Mouse (Mus musculus) lung, postnatal 0 days (tissue): ENCODE results near the gene Calcrl. TPM values are rescaled to one million over a fixed set of nuclear protein-coding genes. Genes with fewer than 3 reads are reported as not detected.

ENCODE experiments used
- ATAC-seq: fragments of 200-750 bp; cut with Nextera tagmentation; 2 replicates; pipeline ENCODE4 v1.8.0; 2017; ENCODE audit warnings: moderate library complexity
- DNase-seq: peaks from one replicate; pipeline ENCODE4 v3.0.0-alpha.2; 2016; ENCODE audit warnings: low spot score
- H3K27ac ChIP-seq: fragments of 300-500 bp; sonication (generic); 2 replicates; pipeline ENCODE4 v1.5.1; 2014; ENCODE audit warnings: antibody characterized with exemption, mild to moderate bottlenecking, low read length, mixed read lengths
- H3K27me3 ChIP-seq: fragments of 300-500 bp; sonication (generic); replicated peaks from 2 replicates; pipeline ENCODE4 v1.6.1; 2014; ENCODE audit warnings: low read length, mixed read lengths; ENCODE audit not compliant: insufficient read depth
- H3K36me3 ChIP-seq: fragments of 300-500 bp; sonication (generic); 2 replicates; pipeline ENCODE4 v1.6.1; 2014; ENCODE audit warnings: low read length, mixed read lengths; ENCODE audit not compliant: insufficient read depth
- H3K4me1 ChIP-seq: fragments of 300-500 bp; sonication (generic); 2 replicates; pipeline ENCODE4 v1.6.1; 2014; ENCODE audit warnings: antibody characterized with exemption, low read depth, low read length, mixed read lengths; ENCODE audit not compliant: insufficient read depth
- H3K4me2 ChIP-seq: fragments of 300-500 bp; sonication (generic); replicated peaks from 2 replicates; pipeline ENCODE4 v1.6.1; 2014; ENCODE audit warnings: low read depth, mild to moderate bottlenecking, low read length, moderate library complexity, mixed read lengths
- H3K4me3 ChIP-seq: fragments of 300-500 bp; sonication (generic); 2 replicates; pipeline ENCODE4 v1.5.1; 2014; ENCODE audit warnings: low read depth, low read length
- H3K9ac ChIP-seq: fragments of 300-500 bp; sonication (generic); replicated peaks from 2 replicates; pipeline ENCODE4 v1.6.1; 2014; ENCODE audit warnings: low read depth, mild to moderate bottlenecking
- H3K9me3 ChIP-seq: fragments of 300-500 bp; sonication (generic); 2 replicates; pipeline ENCODE4 v1.6.1; 2016; ENCODE audit warnings: low read length, mixed read lengths
- CTCF ChIP-seq: IDR thresholded peaks from 2 replicates; pipeline ENCODE4 v1.5.1; 2016; ENCODE audit warnings: antibody characterized with exemption, mild to moderate bottlenecking
- EP300 ChIP-seq: IDR thresholded peaks from 2 replicates; pipeline ENCODE4 v1.6.1; 2016; ENCODE audit warnings: antibody characterized with exemption, mild to moderate bottlenecking, control low read depth
- WGBS: fragments of 180-500 bp; shearing (Covaris S2); extraction: QIAGEN DNeasy Blood & Tissue Kit; methylation state at CpG from one replicate; pipeline ENCODE4 v1.1.7; 2014; 5-methylcytosine and 5-hydroxymethylcytosine counted together
- polyA plus RNA-seq: library from polyadenylated mRNA; unstranded; fragments of >200 nt; fragmentation: Nextera tagmentation; extraction: Ambion mirVana; gene quantifications from 2 replicates; pipeline ENCODE4 v1.2.1, GENCODE M21; 2015

Calcrl gene
- polyA plus RNA-seq, 1 experiment from 2014 or later = 347 TPM

DNA sequence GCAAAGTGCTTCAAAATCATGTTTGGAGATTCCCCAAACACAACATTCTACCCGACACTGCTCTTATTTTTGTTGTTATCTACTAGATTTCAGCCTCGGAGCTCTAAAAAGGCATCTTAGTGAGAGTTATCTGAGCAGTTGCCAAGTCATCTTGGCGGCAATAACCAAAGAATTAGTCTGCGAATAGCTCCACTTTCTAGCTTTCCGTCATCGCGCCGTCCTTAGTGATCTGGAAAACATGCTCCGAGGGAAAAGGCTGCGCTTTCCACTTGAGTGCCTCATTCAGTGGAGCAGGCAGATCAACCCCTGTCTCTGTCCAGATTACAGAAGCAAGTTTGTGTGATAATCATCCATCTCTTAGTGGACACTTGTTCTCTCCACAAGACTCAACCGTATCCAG is 44.4 kb downstream of the Calcrl start:
- DNase-seq (no peak), ATAC-seq (no peak)
- Histone ChIP-seq H3K4me3 (no peak overlapping the region), H3K27ac (no peak overlapping the region), H3K27me3 (no peaks in the 10 kb centered on the region), H3K36me3 (no peaks in the 10 kb centered on the region), H3K9ac (no peak overlapping the region), H3K4me1 (no peaks in the 10 kb centered on the region; the same call in 1 of the 2 replicates), H3K4me2 (no peak overlapping the region), H3K9me3 (no peaks in the 10 kb centered on the region)
- WGBS = 73% methylated on average over 11 of the region's 11 CpGs
- TF ChIP-seq CTCF (no peak), EP300 (no peak)

- Histone ChIP-seq H3K27me3 (no peaks in the 10 kb centered on the region), H3K4me2 (no peak overlapping the region), H3K4me3 (no peak overlapping the region), H3K9me3 (no peaks in the 10 kb centered on the region), H3K4me1 (no peaks in the 10 kb centered on the region; the same call in 1 of the 2 replicates), H3K27ac (no peak overlapping the region), H3K36me3 (no peaks in the 10 kb centered on the region), H3K9ac (no peak overlapping the region)
- WGBS = 44% methylated on average over 5 of the region's 5 CpGs
- no peak for TF ChIP-seq CTCF
- TF ChIP-seq EP300 = no peak
- ATAC-seq = no peak
- no peak for DNase-seq
Observed at GRCm38 (mm10) chr2:84378678-84379077, 46.5 kb downstream of the Calcrl start.

DNA sequence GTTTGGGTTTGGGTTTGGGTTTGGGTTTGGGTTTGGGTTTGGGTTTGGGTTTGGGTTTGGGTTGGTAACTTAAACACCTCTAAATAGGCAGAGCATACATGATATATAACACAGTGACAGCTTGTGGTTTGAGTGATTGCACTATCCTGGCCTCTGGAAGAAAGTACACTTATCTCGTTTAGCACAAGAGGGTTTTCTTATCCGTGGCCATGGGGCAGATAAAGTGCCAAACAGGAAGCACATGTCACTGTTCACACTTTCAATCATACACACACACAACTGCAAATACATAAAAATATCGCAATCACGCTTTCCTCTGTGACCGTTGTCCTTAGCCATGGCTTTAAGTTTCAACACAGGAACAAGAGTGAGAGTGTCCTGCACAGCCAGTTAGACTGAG is 56.0 kb downstream of the Calcrl start:
- 0 out of 2 replicates have a peak, but pooled peaks have one; percentile 33 for TF ChIP-seq EP300
- no peak for TF ChIP-seq CTCF
- H3K9ac ChIP-seq = no peak overlapping the region
- no peak overlapping the region for H3K27ac ChIP-seq
- DNase-seq = no peak
- no peak overlapping the region for H3K4me2 ChIP-seq
- H3K9me3 ChIP-seq = no peaks in the 10 kb centered on the region
- 20% methylated on average over 5 of the region's 5 CpGs for WGBS
- no peaks in the 10 kb centered on the region for H3K36me3 ChIP-seq
- H3K4me1 ChIP-seq = no peaks in the 10 kb centered on the region; the same call in 1 of the 2 replicates
- H3K4me3 ChIP-seq = no peak overlapping the region
- H3K27me3 ChIP-seq = no peaks in the 10 kb centered on the region
- ATAC-seq = no peak; the same call in 1 of the 2 replicates

- Histone ChIP-seq H3K4me3 (no peak overlapping the region), H3K36me3 (no peaks in the 10 kb centered on the region), H3K27ac (no peak overlapping the region), H3K9ac (no peak overlapping the region), H3K4me1 (no peaks in the 10 kb centered on the region; the same call in 1 of the 2 replicates), H3K4me2 (no peak overlapping the region), H3K9me3 (no peaks in the 10 kb centered on the region), H3K27me3 (no peaks in the 10 kb centered on the region)
- ATAC-seq (no peak), DNase-seq (no peak)
- no peak for TF ChIP-seq CTCF
- TF ChIP-seq EP300 = no peak
Observed at GRCm38 (mm10) chr2:84366742-84367141, 58.5 kb downstream of the Calcrl start.

- no peak overlapping the region for H3K9ac ChIP-seq
- 84% methylated on average over 3 of the region's 3 CpGs for WGBS
- H3K4me3 ChIP-seq = no peak overlapping the region
- no peak for ATAC-seq
- no peak overlapping the region for H3K4me2 ChIP-seq
- TF ChIP-seq CTCF (no peak), EP300 (no peak)
- no peaks in the 10 kb centered on the region for H3K27me3 ChIP-seq
- H3K36me3 ChIP-seq = 0 out of 2 replicates have a peak, but pooled peaks cover 5% of the 10 kb centered on the region
- no peak overlapping the region for H3K27ac ChIP-seq
- DNase-seq = no peak
- H3K9me3 ChIP-seq = no peaks in the 10 kb centered on the region
- H3K4me1 ChIP-seq = no peaks in the 10 kb centered on the region; the same call in 1 of the 2 replicates
Observed at GRCm38 (mm10) chr2:84365266-84365665, 59.9 kb downstream of the Calcrl start.

DNA sequence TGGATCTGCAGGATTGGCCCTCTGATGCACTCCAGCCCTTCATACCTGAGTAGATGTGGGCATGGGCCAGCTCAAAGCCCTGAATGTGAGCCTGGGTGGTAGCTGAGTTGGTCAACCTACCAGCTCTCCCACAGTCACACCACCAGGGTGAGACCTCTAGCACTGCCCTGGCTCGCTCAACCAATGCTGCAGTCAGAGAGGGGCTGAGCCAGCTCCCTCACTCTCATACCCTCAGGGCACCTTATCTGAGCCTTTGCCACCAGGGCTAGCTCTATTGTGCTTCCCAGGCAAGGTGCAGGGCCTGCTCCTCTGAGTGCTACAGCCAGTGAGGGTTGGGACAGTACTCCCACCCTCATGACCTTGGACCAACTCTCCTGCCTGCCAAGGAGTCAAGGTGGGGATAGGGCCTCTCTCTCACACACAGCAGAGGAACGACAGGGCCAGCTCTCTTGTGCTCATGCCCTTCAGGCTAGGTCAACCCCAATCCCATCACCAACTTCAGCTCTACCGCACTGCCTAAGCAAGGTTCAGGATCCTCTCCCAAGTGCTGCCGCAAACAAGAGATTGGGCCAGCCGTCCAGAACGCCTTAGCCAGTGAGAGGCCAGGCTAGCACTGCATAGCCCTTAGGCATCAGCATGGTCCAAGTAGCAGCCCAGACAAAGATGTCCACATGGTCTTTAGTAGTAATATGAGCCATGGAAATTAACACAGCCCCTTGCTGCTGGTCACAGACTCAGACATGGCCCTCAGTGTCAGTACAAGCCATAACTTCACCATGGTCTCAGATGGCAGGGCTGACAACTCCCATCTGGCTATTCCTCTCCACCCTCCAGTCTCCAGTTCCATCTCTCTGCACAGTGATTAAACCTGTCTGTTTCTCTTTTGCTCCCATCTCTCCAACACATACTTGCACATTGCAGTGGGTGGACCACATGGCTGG is 62.2 kb downstream of the Calcrl start:
- H3K4me1 ChIP-seq = no peaks in the 10 kb centered on the region
- ATAC-seq = no peak
- DNase-seq = no peak
- H3K4me2 ChIP-seq = no peak overlapping the region
- TF ChIP-seq CTCF = no peak
- no peak overlapping the region for H3K27ac ChIP-seq
- no peak overlapping the region for H3K4me3 ChIP-seq
- 90% methylated on average over 6 of the region's 6 CpGs for WGBS
- 0 out of 2 replicates have a peak, but pooled peaks cover 5% of the 10 kb centered on the region for H3K36me3 ChIP-seq
- no peak overlapping the region for H3K9ac ChIP-seq
- H3K9me3 ChIP-seq = no peaks in the 10 kb centered on the region
- no peaks in the 10 kb centered on the region for H3K27me3 ChIP-seq
